Mouse (Mus musculus): ENCODE data around the gene Ddr2. TPM values are rescaled to one million over a fixed set of nuclear protein-coding genes. Genes with fewer than 3 reads are reported as not detected.

Ddr2 gene
- polyA plus RNA-seq, 1 experiment from 2014 or later: 30.7 TPM

Other genes with a start within 250 kb of the Ddr2 start
- 0.23 and 0.53 TPM in 2 replicates for gene Ccdc190, start 182.1 kb downstream of the Ddr2 start, polyA plus RNA-seq (2016; fragmentation: Nextera tagmentation; extraction: Ambion mirVana)
- 19.3 and 20.8 TPM in 2 replicates for gene Hsd17b7, start 141.5 kb downstream of the Ddr2 start, polyA plus RNA-seq (2016; fragmentation: Nextera tagmentation; extraction: Ambion mirVana)
- gene Uap1, start 64.2 kb upstream of the Ddr2 start, polyA plus RNA-seq (2016; fragmentation: Nextera tagmentation; extraction: Ambion mirVana): 53.3 and 55.2 TPM in 2 replicates
- 10.0 and 10.1 TPM in 2 replicates for gene Uhmk1, start 104.6 kb upstream of the Ddr2 start, polyA plus RNA-seq (2016; fragmentation: Nextera tagmentation; extraction: Ambion mirVana)
- gene Sh2d1b2, start 122.0 kb upstream of the Ddr2 start, polyA plus RNA-seq (2016; fragmentation: Nextera tagmentation; extraction: Ambion mirVana): not detected in 2 replicates
- gene Sh2d1b1, start 166.6 kb upstream of the Ddr2 start, polyA plus RNA-seq (2016; fragmentation: Nextera tagmentation; extraction: Ambion mirVana): not detected in 2 replicates
- gene Gm7694, start 195.6 kb upstream of the Ddr2 start, polyA plus RNA-seq (2016; fragmentation: Nextera tagmentation; extraction: Ambion mirVana): 3.4 and 3.6 TPM in 2 replicates
- gene Spata46, start 198.0 kb upstream of the Ddr2 start, polyA plus RNA-seq (2016; fragmentation: Nextera tagmentation; extraction: Ambion mirVana): 1.5 and 1.9 TPM in 2 replicates